ENCODE assay signal across 8 mouse cellular contexts in the genomic region with DNA sequence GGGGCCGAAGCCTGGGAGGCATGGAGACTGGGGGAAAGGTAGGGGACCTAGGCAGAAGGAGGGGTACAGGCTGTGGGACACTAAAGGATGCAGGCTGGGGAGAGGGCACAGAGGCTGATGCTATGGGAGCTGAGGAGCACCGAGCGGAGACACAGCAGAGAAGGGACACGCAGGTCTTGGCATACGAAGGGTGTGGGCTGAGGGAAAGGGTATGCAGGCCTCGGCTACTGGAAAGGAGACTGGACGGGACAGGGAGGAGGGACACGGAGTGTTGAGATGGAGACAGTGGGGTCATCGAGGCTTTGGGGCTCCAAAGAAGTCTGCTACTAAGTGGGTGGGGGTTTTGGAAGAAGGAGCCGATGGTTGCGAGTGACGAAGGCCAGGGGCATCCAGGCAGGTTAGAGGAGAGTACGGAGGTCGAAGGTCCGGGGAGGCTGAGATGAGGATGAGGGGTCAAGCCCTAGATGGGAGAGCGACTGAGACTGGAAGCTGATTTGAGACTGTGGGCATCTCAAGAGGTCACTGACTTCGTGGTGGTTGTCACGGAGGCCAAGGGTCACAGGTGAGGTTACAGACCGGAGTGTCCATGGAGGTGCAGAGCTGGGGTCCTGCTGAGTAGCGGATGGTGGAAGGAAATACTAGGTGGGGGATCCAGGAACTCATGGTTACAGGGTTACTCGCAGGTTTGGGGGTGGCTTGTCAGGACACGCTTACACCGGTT. TPM values are rescaled to one million over a fixed set of nuclear protein-coding genes. Genes with fewer than 3 reads are reported as not detected.
DNase-seq lines count a peak whose midpoint lies in the region; ATAC-seq and TF ChIP-seq lines count a peak whose summit lies in the region.

No protein-coding gene starts in this region.

- 17% methylated on average over 23 of the region's 23 CpGs for WGBS in limb, embryonic 15.5 days

- H3K9me3 ChIP-seq in limb, embryonic 15.5 days, result no peaks in the 10 kb centered on the region

- ATAC-seq in limb, embryonic 15.5 days (ENCODE audit: insufficient number of reproducible peaks, low FRiP score, low TSS enrichment, low read depth), result no peak
- ATAC-seq in inflammation-experienced regulatory T-cells, adult 6 months, result no peak

- H3K9ac ChIP-seq in limb, embryonic 15.5 days, result peak overlapping the region; percentile 58; the same call in 1 of the 2 replicates

- H3K4me3 ChIP-seq in gastrocnemius, adult 2 months, result peak overlapping the region; percentile 81
- peak overlapping the region; percentile 62 for H3K4me3 ChIP-seq in limb, embryonic 15.5 days

- no peak for TF ChIP-seq CTCF in gastrocnemius, adult 2 months (IDR thresholded peaks at IDR 0.05)

- no peak for DNase-seq in gastrocnemius, adult 2 months
- no peak for DNase-seq in gastrocnemius, postnatal 14 days
- DNase-seq in right cerebral cortex, postnatal 4 days, result peak; percentile 33
- no peak for DNase-seq in right cerebral cortex, postnatal 10 days (ENCODE audit: low spot score in 2 of 2)
- no peak for DNase-seq in adipocyte (ENCODE audit: low spot score)
- DNase-seq in lung, postnatal 10 days, result no peak

- intact Hi-C loops in gastrocnemius, adult 2 months (cut with DNase I), result no loop called here
- intact Hi-C loops in gastrocnemius, postnatal 14 days (cut with DNase I; ENCODE audit: low total_unique reads), result no loop called here

- H3K36me3 ChIP-seq in limb, embryonic 15.5 days, result no peaks in the 10 kb centered on the region

- H3K4me2 ChIP-seq in limb, embryonic 15.5 days, result peak overlapping the region; percentile 96

- peaks cover 41% of the 10 kb centered on the region for H3K4me1 ChIP-seq in limb, embryonic 15.5 days

- H3K27ac ChIP-seq in gastrocnemius, adult 2 months, result no peak overlapping the region
- H3K27ac ChIP-seq in limb, embryonic 15.5 days, result no peak overlapping the region

- H3K27me3 ChIP-seq in limb, embryonic 15.5 days, result peaks cover 33% of the 10 kb centered on the region

RNA-seq across cellular contexts. Expression of gene Aatk, which starts 0.7 kb away (rescaled TPM):
- total RNA-seq in gastrocnemius, adult 2 months (2021), result 1 to 10 TPM; 2.8 to 2.9 TPM
- 10 to 100 TPM in 1 of 2 experiments, 1 to 10 TPM in 1; 9.4 to 17.0 TPM for total RNA-seq in gastrocnemius, postnatal 14 days (2021)
- polyA plus RNA-seq in limb, embryonic 15.5 days (2015; fragmentation: Nextera tagmentation; extraction: Ambion mirVana), result 6.1 and 7.1 TPM in 2 replicates
- polyA plus RNA-seq in inflammation-experienced regulatory T-cells, adult 6 months (2017; shearing (Covaris generic)), result not detected

RNA-seq across cellular contexts. Expression of gene Cep131, which starts 38.9 kb away (rescaled TPM):
- 1 to 10 TPM; 5.3 to 9.5 TPM for total RNA-seq in gastrocnemius, adult 2 months (2021)
- 1 to 10 TPM; 7.9 to 8.5 TPM for total RNA-seq in gastrocnemius, postnatal 14 days (2021)
- 20.9 and 21.3 TPM in 2 replicates for polyA plus RNA-seq in limb, embryonic 15.5 days (2015; fragmentation: Nextera tagmentation; extraction: Ambion mirVana)
- under 1 TPM; 0.28 to 0.48 (median 0.29) TPM for polyA plus RNA-seq in inflammation-experienced regulatory T-cells, adult 6 months (2017; shearing (Covaris generic))

RNA-seq across cellular contexts. Expression of gene Tepsin, which starts 50.8 kb away (rescaled TPM):
- 1 to 10 TPM; 4.5 to 5.5 TPM for total RNA-seq in gastrocnemius, adult 2 months (2021)
- 1 to 10 TPM; 5.1 to 6.6 TPM for total RNA-seq in gastrocnemius, postnatal 14 days (2021)
- 17.8 TPM in 2 replicates for polyA plus RNA-seq in limb, embryonic 15.5 days (2015; fragmentation: Nextera tagmentation; extraction: Ambion mirVana)
- polyA plus RNA-seq in inflammation-experienced regulatory T-cells, adult 6 months (2017; shearing (Covaris generic)), result 10 to 100 TPM in 1 of 3 experiments, 1 to 10 TPM in 2; 8.1 to 12.5 (median 9.3) TPM

RNA-seq across cellular contexts. Expression of gene Ndufaf8, which starts 51.0 kb away (rescaled TPM):
- total RNA-seq in gastrocnemius, adult 2 months (2021), result 10 to 100 TPM; 38.3 to 43.3 TPM
- total RNA-seq in gastrocnemius, postnatal 14 days (2021), result 10 to 100 TPM; 36.5 to 45.6 TPM
- polyA plus RNA-seq in limb, embryonic 15.5 days (2015; fragmentation: Nextera tagmentation; extraction: Ambion mirVana), result 67.0 and 76.6 TPM in 2 replicates
- polyA plus RNA-seq in inflammation-experienced regulatory T-cells, adult 6 months (2017; shearing (Covaris generic)), result 10 to 100 TPM; 88.3 to 98.3 (median 92.6) TPM
